Mouse (Mus musculus) myocyte (in vitro differentiated cells): ENCODE measurements around the gene Crebl2. TPM values are rescaled to one million over a fixed set of nuclear protein-coding genes. Genes with fewer than 3 reads are reported as not detected.

ENCODE experiments used
- H3K27me3 ChIP-seq: one replicate; pipeline ENCODE4 v1.6.1; 2011; ENCODE audit not compliant: control insufficient read depth, insufficient read depth, insufficient read length
- H3K36me3 ChIP-seq: one replicate; pipeline ENCODE4 v1.6.1; 2011; ENCODE audit not compliant: control insufficient read depth, insufficient read depth
- H3K4me2 ChIP-seq: one replicate; pipeline ENCODE4 v1.6.1; 2011; ENCODE audit warnings: low read depth, control low read depth
- H3K4me3 ChIP-seq: one replicate; pipeline ENCODE4 v1.5.1; 2011; ENCODE audit warnings: mild to moderate bottlenecking, control low read depth, moderate library complexity
- H3K79me2 ChIP-seq: one replicate; pipeline ENCODE4 v1.6.1; 2011; ENCODE audit not compliant: control insufficient read depth, insufficient read depth
- H3ac ChIP-seq: one replicate; pipeline ENCODE4 v1.6.1; 2011; ENCODE audit not compliant: control insufficient read depth, insufficient read length
- CEBPB ChIP-seq: IDR thresholded peaks from 2 replicates; pipeline ENCODE4 v1.6.1; 2011; ENCODE audit warnings: mild to moderate bottlenecking, moderate library complexity; ENCODE audit not compliant: poor library complexity, insufficient read depth, severe bottlenecking
- E2F4 ChIP-seq: IDR thresholded peaks from one replicate; pipeline ENCODE4 v1.6.1; 2011; ENCODE audit warnings: mild to moderate bottlenecking, control low read depth, moderate library complexity; ENCODE audit not compliant: insufficient read depth
- MAX ChIP-seq: IDR thresholded peaks from one replicate; pipeline ENCODE4 v1.6.1; 2011; ENCODE audit warnings: low read depth, mild to moderate bottlenecking, control low read depth
- MYOD1 ChIP-seq, 3 experiments: IDR thresholded peaks; one replicate each; pipeline ENCODE4 v1.6.1; 2011; ENCODE audit warnings: control low read depth in 2 of 3, low read depth in 2 of 3, mild to moderate bottlenecking in 2 of 3, moderate library complexity in 1 of 3; ENCODE audit not compliant: insufficient read length in 2 of 3, control insufficient read depth in 1 of 3
- MYOG ChIP-seq, 3 experiments: IDR thresholded peaks; one replicate each; pipeline ENCODE4 v1.6.1; 2011; ENCODE audit warnings: control low read depth in 2 of 3, low read depth in 2 of 3, mild to moderate bottlenecking in 2 of 3; ENCODE audit not compliant: insufficient read length in 2 of 3, control insufficient read depth in 1 of 3, insufficient read depth in 1 of 3
- POLR2A ChIP-seq: IDR thresholded peaks from one replicate; pipeline ENCODE4 v1.6.1; 2011; ENCODE audit warnings: low read depth, mild to moderate bottlenecking, control low read depth, moderate library complexity; ENCODE audit not compliant: insufficient read length
- POLR2AphosphoS2 ChIP-seq: IDR thresholded peaks from one replicate; pipeline ENCODE4 v1.6.1; 2011; ENCODE audit warnings: low read depth, control low read depth; ENCODE audit not compliant: insufficient read length
- REST ChIP-seq: IDR thresholded peaks from one replicate; pipeline ENCODE4 v1.6.1; 2011; ENCODE audit warnings: mild to moderate bottlenecking, control low read depth, moderate library complexity; ENCODE audit not compliant: insufficient read depth, insufficient read length
- SRF ChIP-seq: IDR thresholded peaks from one replicate; pipeline ENCODE4 v1.6.1; 2011; ENCODE audit warnings: low read depth; ENCODE audit not compliant: control insufficient read depth, insufficient read length
- TCF12 ChIP-seq: IDR thresholded peaks from one replicate; pipeline ENCODE4 v1.6.1; 2011; ENCODE audit warnings: mild to moderate bottlenecking, control low read depth; ENCODE audit not compliant: poor library complexity, insufficient read depth, severe bottlenecking
- TCF3 ChIP-seq: IDR thresholded peaks from one replicate; pipeline ENCODE4 v1.6.1; 2011; ENCODE audit warnings: low read depth, control low read depth; ENCODE audit not compliant: insufficient read length
- USF1 ChIP-seq: IDR thresholded peaks from one replicate; pipeline ENCODE4 v1.6.1; 2011; ENCODE audit warnings: low read depth, mild to moderate bottlenecking, control low read depth, moderate library complexity
- polyA plus RNA-seq: library from polyadenylated mRNA; unstranded; fragments of >200 nt; fragmentation: generic; extraction: Trizol; gene quantifications from one replicate; pipeline ENCODE4 v1.2.1, GENCODE M21; 2012; ENCODE audit warnings: missing spikeins

Crebl2 gene
- 1.5 TPM for polyA plus RNA-seq

GRCm38 (mm10) chr6:134829786-134830700 lies at the start of gene Crebl2:
TSS of gene Crebl2 (plus strand) at chr6:134830154.
- TF ChIP-seq MYOD1 (IDR thresholded peaks at IDR 0.05; ENCODE audit: control insufficient read depth in 1 of 3, insufficient read length in 2 of 3, low read depth in 2 of 3) (peak in 1 of 3 experiments; percentile 23), MYOG (IDR thresholded peaks at IDR 0.05; ENCODE audit: control insufficient read depth in 1 of 3, insufficient read depth in 1 of 3, insufficient read length in 2 of 3, low read depth in 2 of 3) (no peak), POLR2A (peak; percentile 57), POLR2AphosphoS2 (no peak), MAX (no peak), SRF (no peak), TCF3 (no peak)
- Histone ChIP-seq H3K4me2 (peak within 1 kb of the TSS; percentile 97), H3K27me3 (no peaks in the 10 kb centered on the region), H3K36me3 (no peaks in the 10 kb centered on the region), H3K79me2 (no peaks in the 10 kb centered on the region), H3ac (no peak within 1 kb of the TSS), H3K4me3 (peak within 1 kb of the TSS; percentile 59)

GRCm38 (mm10) chr6:134781494-134781913 lies 48.5 kb upstream of the Crebl2 start:
- no peak overlapping the region for H3ac ChIP-seq
- H3K27me3 ChIP-seq: no peaks in the 10 kb centered on the region
- no peaks in the 10 kb centered on the region for H3K36me3 ChIP-seq
- no peak overlapping the region for H3K4me2 ChIP-seq
- TF ChIP-seq USF1 (no peak), MYOG (IDR thresholded peaks at IDR 0.05; ENCODE audit: control insufficient read depth in 1 of 3, insufficient read depth in 1 of 3, insufficient read length in 2 of 3, low read depth in 2 of 3) (no peak), MAX (no peak), REST (no peak), TCF12 (no peak), POLR2A (no peak), TCF3 (no peak), MYOD1 (IDR thresholded peaks at IDR 0.05; ENCODE audit: control insufficient read depth in 1 of 3, insufficient read length in 2 of 3, low read depth in 2 of 3) (no peak), CEBPB (no peak), E2F4 (no peak), POLR2AphosphoS2 (no peak), SRF (no peak)
- no peak overlapping the region for H3K4me3 ChIP-seq
- H3K79me2 ChIP-seq: peaks cover 79% of the 10 kb centered on the region

GRCm38 (mm10) chr6:134782900-134783299 lies 47.1 kb upstream of the Crebl2 start:
- H3ac ChIP-seq: no peak overlapping the region
- no peak overlapping the region for H3K4me2 ChIP-seq
- no peaks in the 10 kb centered on the region for H3K36me3 ChIP-seq
- no peaks in the 10 kb centered on the region for H3K27me3 ChIP-seq
- peaks cover 74% of the 10 kb centered on the region for H3K79me2 ChIP-seq
- H3K4me3 ChIP-seq: no peak overlapping the region
- TF ChIP-seq USF1 (no peak), TCF3 (no peak), MYOG (IDR thresholded peaks at IDR 0.05; ENCODE audit: control insufficient read depth in 1 of 3, insufficient read depth in 1 of 3, insufficient read length in 2 of 3, low read depth in 2 of 3) (no peak), REST (no peak), MYOD1 (IDR thresholded peaks at IDR 0.05; ENCODE audit: control insufficient read depth in 1 of 3, insufficient read length in 2 of 3, low read depth in 2 of 3) (no peak), SRF (no peak), MAX (no peak), E2F4 (no peak), POLR2A (no peak), CEBPB (no peak), POLR2AphosphoS2 (no peak), TCF12 (no peak)

GRCm38 (mm10) chr6:134786426-134786825 lies 43.5 kb upstream of the Crebl2 start:
- no peak overlapping the region for H3K4me2 ChIP-seq
- no peaks in the 10 kb centered on the region for H3K27me3 ChIP-seq
- H3K36me3 ChIP-seq: no peaks in the 10 kb centered on the region
- no peak for TF ChIP-seq TCF12
- no peak for TF ChIP-seq REST
- TF ChIP-seq POLR2A: no peak
- TF ChIP-seq MAX: no peak
- TF ChIP-seq MYOG (IDR thresholded peaks at IDR 0.05; ENCODE audit: control insufficient read depth in 1 of 3, insufficient read depth in 1 of 3, insufficient read length in 2 of 3, low read depth in 2 of 3): no peak
- TF ChIP-seq TCF3: no peak
- TF ChIP-seq USF1: no peak
- no peak for TF ChIP-seq E2F4
- TF ChIP-seq CEBPB: no peak
- TF ChIP-seq SRF: no peak
- TF ChIP-seq POLR2AphosphoS2: no peak
- no peak for TF ChIP-seq MYOD1 (IDR thresholded peaks at IDR 0.05; ENCODE audit: control insufficient read depth in 1 of 3, insufficient read length in 2 of 3, low read depth in 2 of 3)
- no peak overlapping the region for H3ac ChIP-seq
- H3K79me2 ChIP-seq: peaks cover 80% of the 10 kb centered on the region
- H3K4me3 ChIP-seq: no peak overlapping the region
